Mouse (Mus musculus) ovary, adult 18-20 months (tissue): ENCODE data around the gene Cpsf2.

ENCODE experiments used
- DNase-seq: peaks from one replicate; pipeline ENCODE4 v3.0.0; 2022; ENCODE audit warnings: low spot score, mixed read lengths

The Cpsf2 gene

DNA sequence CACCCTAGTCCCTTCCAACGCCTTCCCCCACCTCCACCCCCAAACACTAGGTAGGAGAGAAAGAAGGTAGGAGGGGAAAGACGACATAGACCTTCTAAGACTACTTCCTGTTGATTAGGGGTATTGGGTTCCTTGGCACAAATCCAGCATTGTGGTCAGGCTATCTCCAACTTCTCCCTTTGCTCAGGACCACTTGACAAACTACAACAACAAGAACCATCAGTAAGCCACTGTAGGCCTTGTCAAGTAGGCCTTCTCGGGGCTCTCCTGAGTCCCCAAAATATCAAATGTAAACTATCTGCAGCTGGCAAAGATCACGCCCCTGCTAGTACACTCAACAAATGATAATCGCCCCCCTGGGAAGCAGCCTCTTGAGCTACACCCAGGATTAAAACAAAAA is 4.5 kb downstream of the Cpsf2 start:
- DNase-seq = no peak

GRCm38 (mm10) chr12:101981559-101981958 is 5.8 kb downstream of the Cpsf2 start:
- DNase-seq = no peak

GRCm38 (mm10) chr12:101982977-101983376 is 7.2 kb downstream of the Cpsf2 start:
- DNase-seq = no peak

- DNase-seq = no peak
Observed at GRCm38 (mm10) chr12:101985110-101985509, 9.3 kb downstream of the Cpsf2 start.

DNA sequence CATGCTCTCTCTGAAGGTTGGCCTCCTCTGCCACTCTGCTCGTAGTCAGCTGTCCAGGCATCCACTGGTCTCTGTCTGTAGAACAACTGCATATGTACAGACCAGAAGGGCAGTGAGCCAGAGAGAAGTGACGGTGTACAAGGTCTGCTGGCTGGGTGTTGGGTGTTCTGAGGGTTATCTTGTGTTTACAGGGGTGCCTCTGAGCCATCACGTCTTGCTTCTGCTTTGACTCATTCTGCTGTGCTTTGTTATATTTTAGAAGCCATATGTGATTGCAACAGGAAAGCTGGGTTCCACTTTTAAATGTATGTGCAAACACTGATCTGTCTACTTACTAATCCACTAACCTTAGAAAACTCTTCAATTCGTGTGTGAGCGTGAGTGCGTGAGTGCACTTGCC is 11.9 kb downstream of the Cpsf2 start:
- DNase-seq = no peak

GRCm38 (mm10) chr12:101994576-101995467 is 19.0 kb downstream of the Cpsf2 start:
- no peak for DNase-seq

GRCm38 (mm10) chr12:101998929-101999328 is 23.1 kb downstream of the Cpsf2 start:
- DNase-seq = no peak

GRCm38 (mm10) chr12:102000785-102001184 is 25.0 kb downstream of the Cpsf2 start:
- DNase-seq = no peak

DNA sequence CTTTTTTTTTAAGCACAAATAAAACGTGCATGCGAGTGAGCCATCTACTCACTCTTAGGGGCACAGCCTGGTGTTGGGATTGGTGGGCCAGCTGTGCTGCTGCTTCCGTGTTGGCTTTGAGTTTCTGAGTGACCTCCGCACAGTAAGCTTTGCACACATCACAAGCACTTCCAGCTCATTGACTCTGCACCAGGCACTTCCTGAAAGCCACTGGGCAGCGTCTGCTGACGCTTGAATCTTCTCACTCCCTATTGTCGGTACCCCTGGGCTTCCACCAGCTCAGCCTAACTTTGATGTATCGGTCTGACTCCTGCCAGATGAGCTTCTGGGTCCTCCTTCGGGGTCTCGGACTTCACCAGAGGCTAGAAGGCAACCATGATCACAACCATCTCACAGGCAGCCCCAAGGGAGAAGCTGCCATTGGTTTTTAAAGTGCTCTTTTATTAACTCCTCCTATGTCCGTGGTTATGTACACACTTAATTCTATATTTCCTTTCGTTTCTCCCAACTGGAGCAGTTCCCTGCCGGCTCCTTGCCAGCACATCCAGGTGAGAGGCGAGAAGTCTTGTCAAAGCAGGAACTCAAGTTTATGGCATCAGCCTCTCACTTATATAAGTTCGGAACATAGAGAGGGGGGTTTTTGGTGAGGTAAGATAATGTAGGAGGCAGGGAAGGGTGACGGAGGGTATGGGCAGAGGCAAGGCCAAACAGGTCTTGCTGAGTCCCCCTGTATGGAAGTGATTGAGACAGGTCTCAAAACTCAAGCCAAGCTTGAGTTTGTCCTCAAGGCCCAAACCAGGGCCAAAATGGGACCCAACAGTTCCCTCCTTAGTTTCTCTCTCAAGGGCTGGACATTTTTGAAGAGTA is 32.6 kb downstream of the Cpsf2 start:
- DNase-seq = no peak

GRCm38 (mm10) chr12:102009551-102009950 is 33.8 kb downstream of the Cpsf2 start:
- DNase-seq = no peak

DNA sequence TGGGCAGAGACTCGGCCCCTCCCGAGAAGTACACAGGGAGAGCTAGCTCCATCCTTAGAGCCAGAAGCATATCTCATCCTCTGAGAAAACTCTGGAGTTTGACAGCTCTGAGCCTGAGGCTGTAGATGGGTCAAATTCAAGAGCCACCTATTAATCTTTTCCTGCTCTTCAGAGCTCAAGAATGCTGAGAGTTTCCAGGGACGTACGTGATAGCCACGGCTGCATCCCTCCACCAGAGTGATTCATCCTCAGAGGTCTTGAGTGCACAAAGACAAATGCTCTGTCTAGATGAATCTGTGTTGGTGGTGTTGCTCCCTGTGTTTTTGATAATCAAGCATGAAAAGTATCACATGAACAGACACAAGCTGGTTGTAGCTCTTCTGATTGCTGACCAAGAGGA is 38.6 kb downstream of the Cpsf2 start:
- no peak for DNase-seq

GRCm38 (mm10) chr12:102015127-102015526 is 39.3 kb downstream of the Cpsf2 start:
- no peak for DNase-seq

- DNase-seq = no peak
Observed at GRCm38 (mm10) chr12:102021923-102022322, 46.1 kb downstream of the Cpsf2 start.

- no peak for DNase-seq
Observed at GRCm38 (mm10) chr12:102029184-102029583, 53.4 kb downstream of the Cpsf2 start.

DNA sequence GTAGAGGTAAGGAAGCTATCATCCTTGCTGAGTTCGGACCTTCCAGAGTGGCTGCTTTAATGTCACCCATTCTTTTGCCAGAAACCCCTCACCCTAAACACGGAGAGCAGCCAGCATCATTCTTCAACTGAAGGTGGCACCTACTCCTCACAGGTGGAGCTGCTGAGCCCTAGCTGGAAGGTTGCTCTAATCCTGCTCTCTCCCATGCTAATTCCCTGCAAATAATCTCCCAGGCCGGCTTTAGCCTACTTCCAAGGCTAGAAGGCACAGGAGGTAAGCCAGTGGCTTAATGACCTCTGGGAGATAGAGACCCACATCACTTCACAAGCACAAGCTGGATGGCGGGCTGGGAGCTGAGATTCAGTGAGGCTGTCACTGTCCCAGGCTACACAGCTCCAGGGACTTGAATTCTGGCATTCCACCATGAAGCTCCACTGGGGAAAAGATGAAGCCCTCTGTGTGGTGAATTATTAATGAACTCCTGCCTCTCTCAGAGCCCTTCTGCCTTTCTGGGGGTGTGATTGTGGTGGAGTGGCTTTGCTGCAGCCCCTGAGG is 54.2 kb downstream of the Cpsf2 start:
- no peak for DNase-seq

DNA sequence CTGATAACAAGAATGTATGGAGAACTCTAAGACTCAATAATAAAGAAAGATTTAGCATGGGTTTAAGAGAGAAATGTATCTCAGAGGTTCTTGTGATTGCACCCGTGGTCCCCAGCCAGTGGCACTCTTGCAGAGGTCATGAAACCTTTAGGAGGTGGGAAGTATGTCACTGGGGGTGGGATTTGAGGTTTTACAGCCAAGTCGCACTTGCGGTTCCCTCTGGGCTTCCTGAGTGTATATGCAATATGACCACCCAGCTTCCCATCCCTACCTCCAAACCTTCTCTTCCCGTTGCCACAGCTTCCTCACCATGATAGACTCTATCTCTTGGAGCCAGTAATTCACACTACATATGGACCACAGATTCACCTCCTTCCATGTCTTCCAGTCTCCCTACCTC is 59.1 kb downstream of the Cpsf2 start:
- no peak for DNase-seq

DNA sequence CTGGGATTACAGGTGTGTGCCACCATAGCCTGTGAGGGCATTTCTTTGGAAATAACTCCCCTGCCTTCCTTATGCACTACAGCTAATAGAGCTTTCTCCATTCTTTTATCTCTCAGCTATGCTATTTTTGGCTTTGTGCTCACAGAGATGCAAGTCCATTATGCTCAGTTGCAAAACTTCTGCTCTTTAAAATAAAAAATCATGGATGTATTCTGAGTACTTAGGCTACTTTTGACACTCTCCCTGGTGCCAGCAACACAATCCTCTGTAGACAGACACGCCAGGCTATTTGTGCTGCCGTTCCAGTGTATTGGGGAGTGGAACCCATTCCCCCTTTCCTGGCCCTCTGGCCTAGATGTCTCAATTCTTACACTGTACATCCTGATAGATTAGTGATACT is 64.1 kb downstream of the Cpsf2 start:
- no peak for DNase-seq

DNA sequence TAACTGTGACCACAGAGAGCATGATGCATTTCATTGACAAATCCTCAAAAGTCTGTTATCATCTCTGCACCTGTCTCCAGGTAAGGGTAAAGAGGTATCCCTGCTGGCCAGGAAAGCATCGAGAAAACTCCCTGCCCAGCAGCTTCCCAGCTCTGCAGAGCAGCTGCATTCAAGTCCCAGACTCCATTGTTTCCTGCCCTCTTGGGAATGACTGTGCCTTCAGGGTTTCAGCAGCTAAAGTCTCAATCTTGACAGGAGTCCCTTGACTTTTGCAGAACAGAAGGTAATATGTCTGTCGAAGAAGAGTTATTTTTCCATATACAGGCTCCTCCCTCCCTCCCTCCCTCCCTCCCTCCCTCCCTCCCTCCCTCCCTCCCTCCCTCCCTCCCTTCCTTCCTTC is 65.9 kb downstream of the Cpsf2 start:
- DNase-seq = no peak

DNA sequence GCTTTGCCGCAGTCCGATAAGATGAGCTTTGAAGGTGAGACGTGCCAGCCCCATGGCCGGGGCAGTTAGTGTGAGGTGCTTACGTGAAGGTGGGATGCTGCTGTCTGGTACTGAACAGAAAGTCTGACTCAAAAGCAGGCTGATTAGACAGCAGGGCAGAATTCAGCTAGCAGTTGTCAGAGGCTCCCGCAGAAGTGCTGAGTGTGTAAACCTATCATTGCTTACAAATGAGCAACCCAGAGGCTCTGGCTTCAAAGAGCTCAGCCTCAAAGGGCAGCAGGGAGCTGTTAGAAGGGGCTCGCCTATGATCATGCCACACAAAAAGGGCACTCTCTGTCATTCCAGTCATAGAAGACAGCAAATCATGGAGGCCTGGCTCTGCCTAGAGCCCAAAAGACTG is 66.5 kb downstream of the Cpsf2 start:
- no peak for DNase-seq

- no peak for DNase-seq
Observed at GRCm38 (mm10) chr12:102043840-102044239, 68.1 kb downstream of the Cpsf2 start.

DNA sequence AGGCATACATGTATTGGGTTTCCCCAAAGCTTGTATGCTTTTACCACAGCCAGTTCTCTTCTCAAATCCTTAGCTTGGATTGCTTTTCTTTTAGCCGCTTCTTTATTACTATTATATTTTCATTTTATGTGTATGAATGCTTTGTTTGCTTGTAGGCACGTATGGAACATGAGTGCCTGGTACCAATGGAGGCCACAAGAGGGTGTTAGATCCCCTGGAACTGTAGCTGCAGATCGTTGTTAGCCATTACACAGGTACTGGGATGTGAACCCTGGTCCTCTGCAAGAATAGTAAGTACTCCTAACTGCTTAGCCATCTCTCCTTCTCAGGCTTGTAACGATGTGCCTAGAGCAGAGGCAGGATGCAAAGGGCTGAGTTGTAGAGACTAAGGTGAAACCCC is 78.4 kb downstream of the Cpsf2 start:
- no peak for DNase-seq

DNA sequence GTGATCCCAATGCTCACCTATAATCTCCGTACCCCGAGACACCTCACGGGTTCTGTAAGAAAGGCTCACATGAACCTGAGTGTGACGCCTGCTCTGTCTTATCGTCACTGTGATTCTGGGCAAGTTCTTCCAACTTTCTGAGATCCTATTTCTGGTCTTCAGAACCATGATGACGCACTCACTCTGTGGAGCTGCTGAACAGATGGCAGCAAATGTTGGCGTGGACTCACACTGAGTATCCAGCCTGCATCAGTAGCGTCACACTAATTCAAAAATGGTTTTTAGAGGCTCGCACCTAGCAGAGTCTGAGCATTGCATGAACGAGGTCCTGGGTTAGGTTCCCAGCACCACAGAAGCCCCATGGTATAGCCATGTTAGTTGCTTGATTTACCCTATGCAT is 80.0 kb downstream of the Cpsf2 start:
- no peak for DNase-seq
